Mouse (Mus musculus) olfactory bulb, adult 2 months (tissue): ENCODE data around the gene Adgrg2. TPM values are rescaled to one million over a fixed set of nuclear protein-coding genes. Genes with fewer than 3 reads are reported as not detected.

Experiments used
- H3K27ac ChIP-seq: fragments of 200-500 bp; 2 replicates; pipeline ENCODE4 v1.5.1; 2012; ENCODE audit warnings: low read depth, low read length; ENCODE audit not compliant: insufficient read depth
- H3K4me1 ChIP-seq: fragments of 200-500 bp; 2 replicates; pipeline ENCODE4 v1.6.1; 2012; ENCODE audit warnings: low read length; ENCODE audit not compliant: control insufficient read depth, insufficient read depth
- H3K4me3 ChIP-seq: fragments of 200-500 bp; 2 replicates; pipeline ENCODE4 v1.5.1; 2012; ENCODE audit warnings: mild to moderate bottlenecking, low read depth, low read length, moderate library complexity; ENCODE audit not compliant: insufficient read depth
- CTCF ChIP-seq: fragments of 200-500 bp; IDR thresholded peaks from 2 replicates; pipeline ENCODE4 v1.5.1; 2012; ENCODE audit warnings: low read depth, mild to moderate bottlenecking, low read length, moderate library complexity; ENCODE audit not compliant: insufficient read depth
- POLR2A ChIP-seq: fragments of 200-500 bp; IDR thresholded peaks from 2 replicates; pipeline ENCODE4 v1.6.1; 2012; ENCODE audit warnings: mild to moderate bottlenecking, low read depth, low read length, moderate library complexity; ENCODE audit not compliant: insufficient read depth
- WGBS: fragments of 180-500 bp; shearing (Covaris S2); methylation state at CpG from one replicate; pipeline ENCODE4 v1.1.7; 2018; 5-methylcytosine and 5-hydroxymethylcytosine counted together
- polyA plus RNA-seq: library from polyadenylated mRNA; stranded (reverse); fragments of >200 nt; gene quantifications from 2 replicates; pipeline ENCODE4 v1.2.4, GENCODE M21; 2012; ENCODE audit warnings: low replicate concordance; ENCODE audit not compliant: missing spikeins, insufficient read depth, insufficient read length

Gene Adgrg2
- polyA plus RNA-seq, 1 experiment, result not detected

DNA sequence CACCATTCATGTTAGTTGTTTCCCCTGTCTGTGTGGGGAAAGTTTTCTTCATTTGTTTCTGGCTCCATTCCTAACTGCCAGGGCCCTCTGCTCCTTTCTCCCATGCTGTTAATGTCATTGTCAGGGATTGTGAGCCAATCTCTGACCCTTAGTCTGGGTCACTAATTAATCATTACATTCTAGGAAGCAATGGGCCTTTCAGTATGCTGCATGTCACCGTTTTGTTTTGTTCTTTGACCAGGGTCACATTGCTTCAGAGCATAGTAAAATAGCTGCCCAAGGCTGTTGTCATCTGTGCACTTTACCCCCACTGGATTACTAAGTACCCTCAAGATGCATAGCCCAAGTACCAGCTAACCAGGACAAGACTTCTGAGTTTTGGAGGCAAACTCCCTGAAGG is 36.0 kb downstream of the Adgrg2 start:
- Histone ChIP-seq H3K4me1 (no peaks in the 10 kb centered on the region), H3K27ac (no peak overlapping the region), H3K4me3 (no peak overlapping the region)
- 55% methylated on average over 1 of the region's 1 CpGs for WGBS
- TF ChIP-seq POLR2A, result no peak
- no peak for TF ChIP-seq CTCF

DNA sequence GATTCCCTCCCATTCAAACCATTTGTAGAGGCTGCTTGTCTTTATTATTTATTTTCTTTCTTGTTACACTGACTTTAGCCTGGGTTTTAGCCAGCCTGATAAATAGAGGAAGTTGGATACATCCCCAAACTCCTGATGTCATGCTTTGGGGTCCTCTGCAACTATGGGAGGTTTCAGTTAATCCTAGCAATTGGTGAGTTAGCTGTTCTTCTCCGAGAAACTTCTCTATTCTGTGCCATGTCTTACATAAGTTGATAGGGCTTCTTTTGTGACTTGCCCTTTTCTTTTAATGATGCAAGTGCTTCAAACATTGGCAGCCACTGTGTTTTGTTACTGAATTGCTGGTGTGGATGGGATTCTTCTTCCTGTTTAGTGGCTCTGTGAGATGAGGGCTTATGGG is 36.4 kb downstream of the Adgrg2 start:
- 85% methylated on average over 1 of the region's 1 CpGs for WGBS

DNA sequence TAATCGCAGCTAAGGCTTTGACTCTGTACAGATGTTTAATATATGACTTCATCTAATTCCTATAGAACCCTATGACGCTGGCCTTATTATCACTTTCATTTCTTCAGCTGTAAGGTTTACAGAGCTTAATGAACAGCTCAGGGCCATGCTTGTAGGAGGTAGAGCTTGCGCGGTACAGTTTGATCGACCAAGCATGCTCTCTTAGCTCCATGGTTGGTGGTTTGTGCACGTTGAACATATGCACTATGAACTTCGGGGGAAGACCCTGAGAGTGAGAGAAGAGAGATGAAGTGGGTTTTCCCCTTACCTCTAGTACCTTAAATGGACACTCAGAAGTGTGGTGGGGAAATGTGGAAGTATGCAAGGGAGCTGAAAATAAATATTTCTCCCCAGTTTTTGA is 41.7 kb downstream of the Adgrg2 start:
- Histone ChIP-seq H3K4me3 (no peak overlapping the region), H3K27ac (no peak overlapping the region), H3K4me1 (no peaks in the 10 kb centered on the region)
- WGBS, result 94% methylated on average over 7 of the region's 7 CpGs
- no peak for TF ChIP-seq POLR2A
- no peak for TF ChIP-seq CTCF

More for the DNA sequence above, 36.4 kb downstream of the Adgrg2 start:
- no peak overlapping the region for H3K4me3 ChIP-seq
- H3K27ac ChIP-seq, result no peak overlapping the region
- no peaks in the 10 kb centered on the region for H3K4me1 ChIP-seq
- TF ChIP-seq POLR2A (no peak), CTCF (no peak)

DNA sequence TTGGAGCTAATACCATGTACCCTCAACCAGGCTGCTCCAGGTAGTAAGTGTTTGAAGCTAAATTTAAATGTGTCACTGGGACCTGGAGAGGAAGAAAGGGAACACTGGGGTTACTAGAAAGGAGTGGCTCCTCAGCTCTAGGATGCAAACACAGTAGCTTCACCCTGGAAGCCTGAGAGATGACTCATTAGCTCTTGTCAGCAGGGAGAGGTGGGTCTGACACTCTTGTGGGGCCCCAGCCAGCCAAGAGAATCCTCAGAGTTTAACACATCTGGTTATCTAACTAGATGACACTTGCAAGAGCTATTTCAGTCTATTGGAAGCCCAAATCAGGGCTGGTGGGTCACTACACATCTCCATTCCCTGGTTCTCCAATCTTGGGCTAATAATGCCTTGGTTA is 50.8 kb downstream of the Adgrg2 start:
- Histone ChIP-seq H3K4me1 (no peaks in the 10 kb centered on the region), H3K4me3 (no peak overlapping the region), H3K27ac (no peak overlapping the region)
- TF ChIP-seq CTCF (no peak), POLR2A (no peak)

DNA sequence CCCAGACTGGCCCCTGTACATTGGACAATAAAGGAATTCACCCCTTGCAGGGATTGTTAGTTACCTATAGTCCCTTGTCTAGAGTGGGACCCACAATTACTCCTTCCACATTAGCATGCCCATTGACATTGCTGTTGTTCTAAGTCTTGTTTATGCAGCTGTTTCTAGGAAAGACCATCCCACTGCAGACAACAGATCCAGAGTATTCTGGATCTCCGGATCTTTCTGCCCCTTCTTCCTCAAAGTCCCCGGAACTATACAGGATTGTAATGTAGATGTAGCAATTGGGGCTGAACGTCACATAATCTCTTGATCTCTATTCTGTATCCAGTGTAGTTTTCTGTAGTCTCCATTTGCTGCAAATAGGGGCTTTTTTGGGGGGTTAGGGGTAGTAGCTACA is 57.9 kb downstream of the Adgrg2 start:
- 83% methylated on average over 3 of the region's 3 CpGs for WGBS
- Histone ChIP-seq H3K27ac (no peak overlapping the region), H3K4me3 (no peak overlapping the region), H3K4me1 (no peaks in the 10 kb centered on the region)
- TF ChIP-seq CTCF, result no peak
- no peak for TF ChIP-seq POLR2A

DNA sequence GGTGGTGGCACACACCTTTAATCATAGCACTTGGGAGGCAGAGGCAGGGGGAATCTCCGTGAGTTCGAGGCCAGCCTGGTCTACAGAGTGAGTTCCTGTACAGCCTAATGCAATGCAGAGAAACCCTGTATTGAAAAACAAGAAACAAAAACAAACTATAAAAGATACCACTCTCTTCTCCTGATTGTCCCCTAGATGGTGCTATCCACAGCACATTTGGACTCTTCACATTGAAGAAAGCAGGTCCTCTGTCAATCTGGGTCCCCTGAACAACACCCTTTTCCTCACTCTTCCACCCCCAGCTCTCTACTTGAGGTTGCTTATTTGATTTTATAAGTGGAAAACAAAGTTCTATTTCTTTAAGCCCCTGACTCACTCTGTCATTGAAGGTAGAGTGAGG is 58.9 kb downstream of the Adgrg2 start:
- TF ChIP-seq CTCF, result no peak
- no peak for TF ChIP-seq POLR2A
- Histone ChIP-seq H3K27ac (no peak overlapping the region), H3K4me3 (no peak overlapping the region), H3K4me1 (no peaks in the 10 kb centered on the region)
- WGBS, result 77% methylated on average over 2 of the region's 2 CpGs

DNA sequence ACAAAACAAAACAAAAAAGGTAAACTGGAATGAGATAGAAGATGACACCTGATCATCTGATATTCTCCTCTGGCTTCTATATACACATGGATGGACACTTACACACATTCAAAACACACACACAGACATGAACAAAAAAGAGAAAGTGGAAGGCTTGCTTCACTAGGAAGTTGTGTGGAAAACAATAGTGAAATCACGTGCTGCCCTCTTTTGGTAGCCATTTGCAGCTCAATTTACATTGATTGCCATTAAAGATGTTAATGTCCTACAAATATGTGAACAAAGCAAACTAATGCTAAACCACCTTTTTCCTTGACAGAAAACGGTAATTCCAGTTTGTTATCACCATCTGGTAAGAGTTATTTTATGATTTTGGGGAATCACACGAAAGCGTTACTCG is 65.2 kb downstream of the Adgrg2 start:
- Histone ChIP-seq H3K27ac (no peak overlapping the region), H3K4me3 (no peak overlapping the region), H3K4me1 (no peaks in the 10 kb centered on the region)
- 77% methylated on average over 5 of the region's 5 CpGs for WGBS
- TF ChIP-seq POLR2A (no peak), CTCF (no peak)

DNA sequence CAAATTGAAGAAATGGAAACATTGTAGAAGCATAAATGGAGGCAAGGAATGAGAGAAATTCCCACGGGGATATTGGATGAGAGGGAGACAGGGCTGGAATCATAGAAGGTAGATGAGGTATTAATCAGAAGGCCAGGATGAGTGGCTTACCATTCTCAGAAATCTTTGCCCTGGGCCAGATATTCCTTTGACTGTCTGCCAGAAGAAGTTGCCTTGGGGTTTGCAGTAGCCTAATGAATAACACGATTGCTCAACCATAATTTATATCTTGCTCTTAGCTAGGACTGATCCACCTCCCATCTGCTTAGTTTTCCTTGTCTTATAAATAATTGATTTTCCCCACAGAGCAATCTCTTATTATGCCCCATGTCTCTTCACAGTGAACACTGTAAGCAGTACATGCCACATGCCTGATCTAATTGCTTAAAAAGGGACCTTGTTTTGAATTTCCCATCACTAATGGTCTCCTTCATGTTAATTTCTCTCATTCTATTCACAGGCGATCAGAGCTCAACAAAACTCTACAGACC is 80.8 kb downstream of the Adgrg2 start:
- H3K27ac ChIP-seq, result no peak overlapping the region
- 57% methylated on average over 3 of the region's 3 CpGs for WGBS
- TF ChIP-seq CTCF (no peak), POLR2A (no peak)
- H3K4me1 ChIP-seq, result no peaks in the 10 kb centered on the region
- no peak overlapping the region for H3K4me3 ChIP-seq

DNA sequence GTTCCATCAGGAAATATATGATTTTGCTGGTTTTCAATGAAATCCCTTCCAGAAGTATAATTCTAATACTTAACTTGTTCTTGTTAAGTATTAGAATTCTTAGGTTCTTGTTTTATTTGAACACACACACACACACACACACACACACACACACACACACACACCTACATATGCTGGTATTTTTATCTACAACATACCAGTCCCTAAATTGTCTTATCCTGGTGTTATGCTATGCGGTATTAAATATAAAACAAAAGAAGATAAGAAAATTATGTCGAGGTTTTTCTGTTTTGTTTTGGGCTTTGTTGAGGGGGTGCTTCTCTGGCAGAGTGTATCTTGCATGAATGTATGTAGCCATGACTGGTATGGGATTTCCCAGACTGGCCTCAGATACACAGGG is 99.3 kb downstream of the Adgrg2 start:
- WGBS, result 63% methylated on average over 2 of the region's 2 CpGs
- Histone ChIP-seq H3K27ac (no peak overlapping the region), H3K4me1 (no peaks in the 10 kb centered on the region), H3K4me3 (no peak overlapping the region)
- TF ChIP-seq POLR2A, result no peak
- TF ChIP-seq CTCF, result no peak

DNA sequence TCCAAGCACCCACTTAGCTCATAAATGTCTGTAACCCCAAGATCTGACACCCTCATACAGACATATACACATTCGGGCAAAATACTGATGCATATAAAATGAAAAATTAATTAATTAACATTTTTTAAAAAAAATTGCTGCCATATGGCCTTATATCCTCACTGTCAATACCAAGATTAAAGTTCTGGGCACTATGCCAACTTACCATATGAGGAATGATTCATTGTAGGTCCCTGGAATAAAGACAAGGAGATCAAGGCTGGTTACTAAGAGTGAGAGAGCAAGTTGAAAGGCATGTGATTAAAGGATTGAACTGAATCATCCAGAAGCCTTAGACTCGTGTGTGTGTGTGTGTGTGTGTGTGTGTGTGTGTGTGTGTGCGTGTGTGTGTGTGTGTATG is 103.8 kb downstream of the Adgrg2 start:
- H3K4me3 ChIP-seq, result no peak overlapping the region
- 53% methylated on average over 2 of the region's 3 CpGs for WGBS
- no peaks in the 10 kb centered on the region for H3K4me1 ChIP-seq
- TF ChIP-seq CTCF (no peak), POLR2A (no peak)
- no peak overlapping the region for H3K27ac ChIP-seq
